ENCODE assay signal across 15 mouse cellular contexts in genomic region chr10:42995484-42995895, GRCm38 (mm10).
DNase-seq lines count a peak whose midpoint lies in the region; ATAC-seq and TF ChIP-seq lines count a peak whose summit lies in the region.
"Had no signal": no experiment of that assay in that cellular context is flagged by ENCODE, and none has a peak within 500 bp of the region (broad histone marks: within the 10 kb centered on the region; RNA-seq: fewer than 3 reads in every experiment).

No protein-coding gene starts in this region.

- no peak overlapping the region for H3ac ChIP-seq in myocyte (ENCODE audit: control insufficient read depth, insufficient read length)

- 0 out of 2 replicates have a peak, but pooled peaks have one; percentile 32 for ATAC-seq in kidney, embryonic 16.5 days (ENCODE audit: low FRiP score, low TSS enrichment)
- ATAC-seq: forebrain, embryonic 15.5 days; midbrain, embryonic 13.5 days had no signal

- peak; percentile 32 to 64 for DNase-seq in adrenal gland, adult (ENCODE audit: inconsistent age in 2 of 2, low spot score in 1 of 2)
- no peak for DNase-seq in adrenal gland, postnatal 10 days
- DNase-seq in kidney, postnatal 14 days: no peak
- DNase-seq in gastrocnemius, adult 8-10 months (ENCODE audit: low spot score in 2 of 2): peak; percentile 41 to 62
- DNase-seq in left cerebral cortex, adult 11 months (ENCODE audit: low spot score): no peak
- DNase-seq in urinary bladder, postnatal 4 days (ENCODE audit: low spot score in 2 of 2): no peak
- DNase-seq: heart, postnatal 4 days; kidney, adult 2 months; lung, postnatal 10 days had no signal

- H3K27me3 ChIP-seq in kidney, embryonic 16.5 days (ENCODE audit: insufficient read depth, low read length): no peaks in the 10 kb centered on the region; the same call in 1 of the 2 replicates
- H3K27me3 ChIP-seq in myocyte (ENCODE audit: control insufficient read depth, insufficient read depth, insufficient read length): no peaks in the 10 kb centered on the region
- H3K27me3 ChIP-seq: forebrain, embryonic 15.5 days; neural tube, embryonic 12.5 days had no signal

- no peak overlapping the region for H3K4me2 ChIP-seq in kidney, embryonic 16.5 days (replicated peaks; ENCODE audit: low read depth, low read length)
- H3K4me2 ChIP-seq in myocyte (ENCODE audit: low read depth): peak overlapping the region; percentile 57
- H3K4me2 ChIP-seq: forebrain, embryonic 15.5 days; liver, embryonic 11.5 days; midbrain, embryonic 13.5 days; neural tube, embryonic 12.5 days had no signal

- no peaks in the 10 kb centered on the region for H3K9me3 ChIP-seq in kidney, embryonic 16.5 days (ENCODE audit: low read length)
- H3K9me3 ChIP-seq: forebrain, embryonic 15.5 days; midbrain, embryonic 13.5 days; neural tube, embryonic 12.5 days had no signal

- peak overlapping the region; percentile 81 for H3K27ac ChIP-seq in kidney, embryonic 16.5 days (ENCODE audit: low read length)
- H3K27ac ChIP-seq: midbrain, embryonic 13.5 days; neural tube, embryonic 12.5 days had no signal

- no peaks in the 10 kb centered on the region for H3K36me3 ChIP-seq in kidney, embryonic 16.5 days (ENCODE audit: insufficient read depth, low read length)
- no peaks in the 10 kb centered on the region for H3K36me3 ChIP-seq in myocyte (ENCODE audit: control insufficient read depth, insufficient read depth)
- H3K36me3 ChIP-seq: forebrain, embryonic 15.5 days; midbrain, embryonic 13.5 days; neural tube, embryonic 12.5 days had no signal

- H3K4me1 ChIP-seq in kidney, embryonic 16.5 days (ENCODE audit: insufficient read depth, low read length): peaks cover 19% of the 10 kb centered on the region

- 10% methylated on average over 13 of the region's 13 CpGs for WGBS in kidney, embryonic 16.5 days

- H3K79me2 ChIP-seq in myocyte (ENCODE audit: control insufficient read depth, insufficient read depth): no peaks in the 10 kb centered on the region

- H3K9ac ChIP-seq in kidney, embryonic 16.5 days (replicated peaks; ENCODE audit: low read length): peak overlapping the region; percentile 29; the same call in 1 of the 2 replicates
- H3K9ac ChIP-seq: forebrain, embryonic 15.5 days; midbrain, embryonic 13.5 days; neural tube, embryonic 12.5 days had no signal

- no peak overlapping the region for H3K4me3 ChIP-seq in kidney, embryonic 16.5 days (ENCODE audit: low read length)
- no peak overlapping the region for H3K4me3 ChIP-seq in myocyte
- H3K4me3 ChIP-seq: forebrain, embryonic 15.5 days; midbrain, embryonic 13.5 days; neural tube, embryonic 12.5 days had no signal

- TF ChIP-seq POLR2A in myocyte (IDR thresholded peaks at IDR 0.05; ENCODE audit: insufficient read length, low read depth): no peak

TF ChIP-seq in myocyte, 11 proteins besides CTCF, POLR2A, EP300 and RAD21:
- no peak for TF ChIP-seq MYOD1 (IDR thresholded peaks at IDR 0.05; ENCODE audit: control insufficient read depth in 1 of 3, insufficient read length in 2 of 3, low read depth in 2 of 3)
- TF ChIP-seq USF1 (IDR thresholded peaks at IDR 0.05; ENCODE audit: low read depth): no peak
- no peak for TF ChIP-seq TCF3 (IDR thresholded peaks at IDR 0.05; ENCODE audit: insufficient read length, low read depth)
- TF ChIP-seq MYOG (IDR thresholded peaks at IDR 0.05; ENCODE audit: control insufficient read depth in 1 of 3, insufficient read depth in 1 of 3, insufficient read length in 2 of 3, low read depth in 2 of 3): no peak
- no peak for TF ChIP-seq REST (IDR thresholded peaks at IDR 0.05; ENCODE audit: insufficient read depth, insufficient read length)
- TF ChIP-seq E2F4 (IDR thresholded peaks at IDR 0.05; ENCODE audit: insufficient read depth): no peak
- no peak for TF ChIP-seq TCF12 (IDR thresholded peaks at IDR 0.05; ENCODE audit: insufficient read depth, poor library complexity, severe bottlenecking)
- TF ChIP-seq MAX (IDR thresholded peaks at IDR 0.05; ENCODE audit: low read depth): no peak
- TF ChIP-seq CEBPB (IDR thresholded peaks at IDR 0.05; ENCODE audit: insufficient read depth, poor library complexity, severe bottlenecking): no peak
- TF ChIP-seq SRF (IDR thresholded peaks at IDR 0.05; ENCODE audit: control insufficient read depth, insufficient read length, low read depth): no peak
- no peak for TF ChIP-seq POLR2AphosphoS2 (IDR thresholded peaks at IDR 0.05; ENCODE audit: insufficient read length, low read depth)

Comparison
In these comparisons a context has a peak if more than half of its experiments do, and no peak if none do; other contexts are left out.
1. DNase-seq: peak in adrenal gland, adult (2 of 2) and gastrocnemius, adult 8-10 months (2 of 2); none in adrenal gland, postnatal 10 days (single experiment), kidney, postnatal 14 days (single experiment), left cerebral cortex, adult 11 months (single experiment) and urinary bladder, postnatal 4 days (0 of 2).